Mouse (Mus musculus) kidney, postnatal 0 days (tissue): Measurements from ENCODE around the gene Slc20a1. TPM values are rescaled to one million over a fixed set of nuclear protein-coding genes. Genes with fewer than 3 reads are reported as not detected.

Source experiments
- ATAC-seq: fragments of 200-750 bp; cut with Nextera tagmentation; replicated peaks from 2 replicates; pipeline ENCODE4 v1.8.0; 2017; ENCODE audit warnings: low read depth, moderate number of reproducible peaks, moderate TSS enrichment, moderate library complexity; ENCODE audit not compliant: low FRiP score
- DNase-seq: peaks from one replicate; pipeline ENCODE4 v3.0.0-alpha.2; 2016; ENCODE audit warnings: low spot score
- H3K27ac ChIP-seq: fragments of 300-500 bp; sonication (generic); 2 replicates; pipeline ENCODE4 v1.5.1; 2014; ENCODE audit warnings: mild to moderate bottlenecking
- H3K27me3 ChIP-seq: fragments of 300-500 bp; sonication (generic); 2 replicates; pipeline ENCODE4 v1.6.1; 2014; ENCODE audit warnings: low read length, mixed read lengths; ENCODE audit not compliant: insufficient read depth
- H3K36me3 ChIP-seq: fragments of 300-500 bp; sonication (generic); 2 replicates; pipeline ENCODE4 v1.6.1; 2014; ENCODE audit warnings: low read length, mixed read lengths; ENCODE audit not compliant: insufficient read depth
- H3K4me1 ChIP-seq: fragments of 300-500 bp; sonication (generic); replicated peaks from 2 replicates; pipeline ENCODE4 v1.6.1; 2014; ENCODE audit warnings: antibody characterized with exemption, low read length, mixed read lengths; ENCODE audit not compliant: insufficient read depth
- H3K4me2 ChIP-seq: fragments of 300-500 bp; sonication (generic); 2 replicates; pipeline ENCODE4 v1.6.1; 2014; ENCODE audit warnings: mild to moderate bottlenecking, low read length, moderate library complexity, mixed read lengths
- H3K4me3 ChIP-seq: fragments of 300-500 bp; sonication (generic); replicated peaks from 2 replicates; pipeline ENCODE4 v1.5.1; 2014; ENCODE audit warnings: low read depth, low read length
- H3K9ac ChIP-seq: fragments of 300-500 bp; sonication (generic); 2 replicates; pipeline ENCODE4 v1.6.1; 2014; ENCODE audit warnings: low read depth, low read length
- H3K9me3 ChIP-seq: fragments of 300-500 bp; sonication (generic); replicated peaks from 2 replicates; pipeline ENCODE4 v1.6.1; 2016; ENCODE audit warnings: low read length, inconsistent platforms, mixed read lengths
- CTCF ChIP-seq: IDR thresholded peaks from 2 replicates; pipeline ENCODE4 v1.5.1; 2016; ENCODE audit warnings: antibody characterized with exemption, low read depth, mild to moderate bottlenecking, moderate library complexity
- WGBS: fragments of 180-500 bp; shearing (Covaris S2); extraction: QIAGEN DNeasy Blood & Tissue Kit; methylation state at CpG from one replicate; pipeline ENCODE4 v1.1.7; 2014; 5-methylcytosine and 5-hydroxymethylcytosine counted together
- polyA plus RNA-seq: library from polyadenylated mRNA; unstranded; fragments of >200 nt; fragmentation: Nextera tagmentation; extraction: Ambion mirVana; gene quantifications from 2 replicates; pipeline ENCODE4 v1.2.1, GENCODE M21; 2015

The Slc20a1 gene
- polyA plus RNA-seq, 1 experiment from 2014 or later: 12.4 TPM

GRCm38 (mm10) chr2:129246436-129246835 lies 47.9 kb downstream of the Slc20a1 start:
- WGBS: 70% methylated on average over 7 of the region's 7 CpGs
- Histone ChIP-seq H3K36me3 (no peaks in the 10 kb centered on the region), H3K4me3 (no peak overlapping the region), H3K4me2 (no peak overlapping the region), H3K4me1 (no peaks in the 10 kb centered on the region), H3K9me3 (no peaks in the 10 kb centered on the region), H3K9ac (no peak overlapping the region), H3K27me3 (no peaks in the 10 kb centered on the region), H3K27ac (no peak overlapping the region)
- no peak for TF ChIP-seq CTCF
- no peak for DNase-seq
- ATAC-seq: no peak

GRCm38 (mm10) chr2:129246924-129247323 lies 48.4 kb downstream of the Slc20a1 start:
- DNase-seq: no peak
- no peak overlapping the region for H3K4me3 ChIP-seq
- ATAC-seq: no peak
- no peak for TF ChIP-seq CTCF
- no peaks in the 10 kb centered on the region for H3K4me1 ChIP-seq
- no peak overlapping the region for H3K27ac ChIP-seq
- H3K36me3 ChIP-seq: no peaks in the 10 kb centered on the region
- no peaks in the 10 kb centered on the region for H3K27me3 ChIP-seq
- no peak overlapping the region for H3K4me2 ChIP-seq
- no peaks in the 10 kb centered on the region for H3K9me3 ChIP-seq
- no peak overlapping the region for H3K9ac ChIP-seq
- 95% methylated on average over 12 of the region's 12 CpGs for WGBS

DNA sequence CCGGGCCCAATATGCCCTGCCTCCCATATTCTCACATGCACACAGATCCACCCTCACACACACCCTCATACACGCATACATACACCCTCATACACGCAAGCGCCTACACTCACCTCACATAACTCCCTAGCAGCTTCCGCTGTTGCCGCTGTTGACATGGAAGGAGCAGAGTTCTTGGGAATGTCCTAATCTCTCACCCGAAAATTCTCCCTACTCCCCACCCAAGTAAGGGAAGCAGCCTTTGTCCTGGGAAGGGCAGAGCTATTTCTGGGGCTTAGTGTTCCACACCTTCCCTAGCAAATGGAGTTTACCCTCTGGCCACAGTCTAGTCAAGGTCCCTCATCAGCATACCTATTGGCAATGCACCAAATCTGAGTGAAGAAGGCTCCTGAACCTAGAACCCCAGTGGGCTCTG lies 49.1 kb downstream of the Slc20a1 start:
- H3K9ac ChIP-seq: no peak overlapping the region
- no peak overlapping the region for H3K4me2 ChIP-seq
- no peak for TF ChIP-seq CTCF
- no peak overlapping the region for H3K4me3 ChIP-seq
- ATAC-seq (peak; percentile 41; the same call in 1 of the 2 replicates), DNase-seq (no peak)
- no peaks in the 10 kb centered on the region for H3K27me3 ChIP-seq
- 91% methylated on average over 7 of the region's 7 CpGs for WGBS
- no peak overlapping the region for H3K27ac ChIP-seq
- no peaks in the 10 kb centered on the region for H3K36me3 ChIP-seq
- H3K4me1 ChIP-seq: no peaks in the 10 kb centered on the region
- H3K9me3 ChIP-seq: no peaks in the 10 kb centered on the region

- Histone ChIP-seq H3K4me3 (no peak overlapping the region), H3K27ac (no peak overlapping the region), H3K4me2 (no peak overlapping the region), H3K36me3 (no peaks in the 10 kb centered on the region), H3K9me3 (no peaks in the 10 kb centered on the region), H3K4me1 (no peaks in the 10 kb centered on the region), H3K27me3 (no peaks in the 10 kb centered on the region), H3K9ac (no peak overlapping the region)
- no peak for DNase-seq
- no peak for ATAC-seq
- WGBS: 21% methylated on average over 1 of the region's 1 CpGs
- no peak for TF ChIP-seq CTCF
Measured at GRCm38 (mm10) chr2:129249321-129249720, 50.8 kb downstream of the Slc20a1 start.

DNA sequence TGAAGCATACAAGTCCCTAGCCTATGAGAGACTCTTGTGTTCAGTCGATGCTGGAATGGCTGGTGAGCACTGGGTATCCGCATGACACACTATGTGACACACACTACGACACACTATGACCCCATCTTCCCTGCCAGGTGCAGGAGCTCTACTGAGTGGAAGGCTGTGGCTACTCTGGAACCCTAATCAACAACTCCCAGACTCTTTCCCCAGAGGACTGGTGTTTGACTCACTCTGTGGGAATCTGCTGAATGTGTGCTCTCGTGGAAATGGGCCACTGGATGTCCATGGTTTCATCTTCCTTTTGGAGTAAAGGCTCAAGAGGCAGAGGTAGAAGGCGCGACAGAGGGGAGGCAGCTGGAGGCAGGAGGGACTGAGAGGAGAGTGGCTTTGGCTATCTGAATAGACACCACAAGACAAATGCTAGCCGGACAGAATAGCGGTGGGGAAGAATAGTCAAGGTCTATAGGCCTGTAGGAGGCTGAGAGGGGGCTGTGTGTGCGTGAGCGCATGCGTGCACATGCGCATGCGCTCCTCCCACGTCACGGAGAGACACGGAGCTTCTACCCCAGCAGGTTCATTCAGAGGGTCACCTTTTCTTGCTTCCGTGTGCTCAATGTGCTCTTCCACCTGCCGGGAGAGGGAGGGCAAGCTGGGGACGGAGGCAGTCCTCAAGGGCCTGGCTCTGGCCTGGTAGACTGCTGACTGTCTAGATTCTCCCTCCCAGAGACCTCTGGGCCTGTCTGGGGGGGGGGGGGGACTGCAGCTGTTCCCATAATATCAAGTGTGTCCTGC lies 54.5 kb downstream of the Slc20a1 start:
- DNase-seq (no peak), ATAC-seq (no peak)
- H3K9me3 ChIP-seq: no peaks in the 10 kb centered on the region

DNA sequence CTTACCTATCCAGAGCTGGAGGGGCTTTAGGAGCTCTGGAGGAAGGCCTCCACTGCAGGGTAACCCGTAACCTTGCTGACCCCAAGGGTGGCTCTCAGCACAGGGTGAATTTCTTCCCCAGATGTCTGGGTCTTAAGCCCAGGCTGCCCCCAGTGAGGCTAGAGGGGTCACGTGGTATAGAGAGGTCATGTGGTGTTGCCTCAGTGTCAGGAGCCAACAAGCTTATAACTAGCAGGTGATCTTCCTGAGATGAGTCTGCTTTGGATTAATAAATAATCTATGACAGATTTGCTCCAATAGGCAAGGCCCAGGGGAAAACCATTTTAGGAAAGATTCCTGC lies 55.0 kb downstream of the Slc20a1 start:
- Histone ChIP-seq H3K27me3 (no peaks in the 10 kb centered on the region), H3K4me3 (no peak overlapping the region), H3K4me1 (no peaks in the 10 kb centered on the region), H3K36me3 (no peaks in the 10 kb centered on the region), H3K9ac (no peak overlapping the region), H3K4me2 (no peak overlapping the region), H3K9me3 (no peaks in the 10 kb centered on the region), H3K27ac (no peak overlapping the region)
- TF ChIP-seq CTCF: no peak
- ATAC-seq (no peak), DNase-seq (no peak)
- WGBS: 63% methylated on average over 2 of the region's 2 CpGs

More for the DNA sequence above, 54.5 kb downstream of the Slc20a1 start:
- Histone ChIP-seq H3K9ac (no peak overlapping the region), H3K27ac (no peak overlapping the region), H3K4me1 (no peaks in the 10 kb centered on the region), H3K4me3 (no peak overlapping the region), H3K27me3 (no peaks in the 10 kb centered on the region), H3K36me3 (no peaks in the 10 kb centered on the region), H3K4me2 (no peak overlapping the region)
- TF ChIP-seq CTCF: no peak
- WGBS: 89% methylated on average over 19 of the region's 19 CpGs

DNA sequence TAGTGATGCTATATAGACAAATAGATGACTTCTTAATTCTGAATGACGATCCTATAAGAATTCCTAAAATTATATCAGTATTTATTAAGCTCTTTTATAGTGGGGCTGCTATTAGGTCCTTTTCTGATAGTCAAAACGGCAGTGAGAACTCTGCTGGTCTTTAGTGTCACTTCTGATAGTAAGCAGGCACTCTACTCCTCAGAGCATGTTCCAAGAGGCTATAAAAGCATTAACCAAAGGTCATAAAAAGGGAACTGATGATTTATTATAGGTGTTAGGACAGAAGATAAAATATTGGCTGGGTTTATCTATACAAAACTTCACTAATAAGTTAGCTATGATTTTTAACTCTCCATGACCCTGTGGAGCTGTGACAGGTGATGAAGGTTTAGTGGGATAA lies 55.5 kb downstream of the Slc20a1 start:
- no peak for DNase-seq
- no peak for ATAC-seq
- Histone ChIP-seq H3K9me3 (no peaks in the 10 kb centered on the region), H3K9ac (no peak overlapping the region), H3K36me3 (no peaks in the 10 kb centered on the region), H3K27me3 (no peaks in the 10 kb centered on the region), H3K4me2 (no peak overlapping the region), H3K4me1 (no peaks in the 10 kb centered on the region), H3K4me3 (no peak overlapping the region), H3K27ac (no peak overlapping the region)
- no peak for TF ChIP-seq CTCF
- 47% methylated on average over 2 of the region's 2 CpGs for WGBS
